Mouse (Mus musculus): Measurements from ENCODE around the gene Olfr378. TPM values are rescaled to one million over a fixed set of nuclear protein-coding genes. Genes with fewer than 3 reads are reported as not detected.

Olfr378 gene
- not detected in 2 replicates for total RNA-seq (2017)

DNA sequence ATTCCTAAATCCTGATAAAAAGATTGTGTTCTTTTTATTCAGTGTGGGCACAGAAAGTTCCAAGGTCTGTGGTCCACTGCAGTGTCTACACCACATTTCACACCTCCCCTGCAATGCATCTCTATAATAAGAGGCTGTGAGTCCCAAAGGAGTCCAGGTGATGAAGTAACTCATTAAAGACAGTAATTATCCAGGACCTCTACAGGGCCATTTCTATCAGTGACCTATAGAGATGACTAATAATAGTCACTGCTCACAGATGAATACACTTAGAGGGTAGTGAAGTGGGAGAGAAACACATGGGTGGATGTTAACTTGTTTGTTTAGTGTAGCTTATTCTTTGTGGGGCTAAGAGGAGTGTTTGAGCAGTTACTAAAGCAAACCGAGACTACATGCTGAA, at the start of gene Olfr378:
TSS of gene Olfr378 (minus strand) at position 101 of the 400 bp plus-strand sequence.
- no peak for ATAC-seq (ENCODE audit: extremely low read depth, insufficient number of reproducible peaks, low FRiP score, poor library complexity, severe bottlenecking)

- no peak for ATAC-seq (ENCODE audit: extremely low read depth, insufficient number of reproducible peaks, low FRiP score, poor library complexity, severe bottlenecking)
Observed at GRCm38 (mm10) chr11:73457408-73457807, 29.1 kb upstream of the Olfr378 start, which contains the start of gene Olfr380. Gene Olfr380, minus strand, starts transcription at chr11:73457508.

DNA sequence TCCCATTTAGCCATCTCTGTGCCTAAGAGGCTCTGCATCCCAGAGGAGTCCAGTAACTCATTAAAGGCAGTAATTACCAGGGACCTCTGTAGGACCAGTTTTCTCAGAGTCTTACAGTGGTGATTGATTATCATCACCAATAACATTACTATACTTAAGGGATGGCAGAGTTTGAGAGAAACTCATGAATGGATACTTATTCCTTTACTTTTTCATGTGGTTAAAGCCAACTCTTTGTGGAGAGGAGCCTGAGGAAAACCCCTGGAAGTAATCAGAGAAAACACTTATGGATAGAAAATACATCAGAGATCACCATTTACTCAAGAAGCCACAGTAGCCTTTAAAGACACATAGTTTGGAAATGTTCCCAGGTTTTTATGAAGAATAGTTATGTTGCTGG, 28.8 kb downstream of the Olfr378 start, which contains the start of gene Olfr1:
TSS of gene Olfr1 (minus strand) at position 101 of the 400 bp plus-strand sequence.
- ATAC-seq (ENCODE audit: extremely low read depth, insufficient number of reproducible peaks, low FRiP score, poor library complexity, severe bottlenecking) = no peak

DNA sequence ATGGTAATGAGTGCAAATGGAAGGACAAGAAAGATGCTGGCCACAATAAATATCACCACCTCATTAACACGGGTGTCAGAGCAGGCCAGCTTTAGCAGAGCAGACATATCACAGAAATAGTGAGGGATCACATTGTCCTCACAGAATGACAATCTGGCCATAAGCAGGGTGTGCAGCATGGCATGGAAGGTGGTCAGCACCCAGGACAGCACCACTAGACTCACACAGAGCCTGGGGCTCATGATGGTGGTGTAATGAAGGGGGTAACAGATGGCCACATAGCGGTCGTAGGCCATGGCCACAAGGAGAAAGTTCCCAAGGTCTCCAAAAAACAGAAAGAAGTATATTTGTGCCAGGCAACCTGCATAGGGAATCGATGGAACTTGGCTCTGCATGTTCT, 32.9 kb downstream of the Olfr378 start:
- ATAC-seq (ENCODE audit: extremely low read depth, insufficient number of reproducible peaks, low FRiP score, poor library complexity, severe bottlenecking) = no peak

Other genes starting within 250 kb of the Olfr378 start
- 15.7 and 19.0 TPM in 2 replicates for gene Ctns, start 229.4 kb downstream of the Olfr378 start, total RNA-seq (2017)
- gene Shpk, start 229.0 kb downstream of the Olfr378 start, total RNA-seq (2017) = 1.4 and 2.4 TPM in 2 replicates
- gene Trpv1, start 194.2 kb downstream of the Olfr378 start, total RNA-seq (2017) = not detected in 2 replicates
- 0.12 TPM in 1 of 2 replicates, not detected in the other for gene Trpv3, start 161.1 kb downstream of the Olfr378 start, total RNA-seq (2017)
- 1.9 TPM in 1 of 2 replicates, not detected in the other for gene Aspa, start 98.9 kb downstream of the Olfr378 start, total RNA-seq (2017)
- not detected in 2 replicates for gene Gm49340, start 98.7 kb downstream of the Olfr378 start, total RNA-seq (2017)
- not detected in 2 replicates for gene Spata22, start 98.7 kb downstream of the Olfr378 start, total RNA-seq (2017)
- gene Olfr20, start 77.7 kb downstream of the Olfr378 start, total RNA-seq (2017) = not detected in 2 replicates
- gene Olfr376, start 57.2 kb downstream of the Olfr378 start, total RNA-seq (2017) = not detected in 2 replicates
- gene Olfr1, start 28.9 kb downstream of the Olfr378 start, total RNA-seq (2017) = not detected in 2 replicates
- not detected in 2 replicates for gene Olfr380, start 29.0 kb upstream of the Olfr378 start, total RNA-seq (2017)
- not detected in 2 replicates for gene Olfr381, start 63.1 kb upstream of the Olfr378 start, total RNA-seq (2017)
- not detected in 2 replicates for gene Olfr382, start 88.7 kb upstream of the Olfr378 start, total RNA-seq (2017)
- gene Olfr385, start 164.5 kb upstream of the Olfr378 start, total RNA-seq (2017) = not detected in 2 replicates
- not detected in 2 replicates for gene Olfr384, start 170.1 kb upstream of the Olfr378 start, total RNA-seq (2017)

Measured in neutrophil, adult 5-6 weeks (primary cell).